Mouse (Mus musculus): ENCODE data around the gene Cd8b1. TPM values are rescaled to one million over a fixed set of nuclear protein-coding genes. Genes with fewer than 3 reads are reported as not detected.

Gene Cd8b1
- 1 to 10 TPM in 1 of 2 experiments, not detected in 1; 1.5 TPM for total RNA-seq (2023)

GRCm38 (mm10) chr6:71322491-71322921, at the start of gene Cd8b1:
Gene Cd8b1 (plus strand): TSS chr6:71322788.

GRCm38 (mm10) chr6:71321826-71322283, 733 bp upstream of the Cd8b1 start, which contains the start of gene Smyd1:
Gene Smyd1 (minus strand): TSS chr6:71322233.

GRCm38 (mm10) chr6:71373249-71373775, 50.7 kb downstream of the Cd8b1 start, which contains the start of gene Cd8a:
Gene Cd8a (plus strand): TSS chr6:71373427.

Other genes starting within 250 kb of the Cd8b1 start
- not detected for gene Thnsl2, start 178.3 kb upstream of the Cd8b1 start, total RNA-seq (2023)
- not detected for gene Fabp1, start 123.0 kb upstream of the Cd8b1 start, total RNA-seq (2023)
- 10 to 100 TPM; 32.3 to 41.4 TPM for gene Krcc1, start 51.1 kb upstream of the Cd8b1 start, total RNA-seq (2023)
- not detected for gene Smyd1, start 555 bp upstream of the Cd8b1 start, total RNA-seq (2023)
- 1 to 10 TPM in 1 of 2 experiments, under 1 TPM in 1; 0.18 to 1.5 TPM for gene Cd8a, start 50.6 kb downstream of the Cd8b1 start, total RNA-seq (2023)
- gene Rmnd5a, start 117.8 kb downstream of the Cd8b1 start, total RNA-seq (2023) = 10 to 100 TPM; 59.6 to 63.7 TPM
- 10 to 100 TPM; 27.0 to 28.6 TPM for gene Rnf103, start 171.1 kb downstream of the Cd8b1 start, total RNA-seq (2023)
- gene Chmp3, start 221.0 kb downstream of the Cd8b1 start, total RNA-seq (2023) = 10 to 100 TPM; 63.2 to 65.1 TPM